ENCODE assay signal across 8 mouse cellular contexts in genomic region chr16:91010581-91011020, GRCm38 (mm10). TPM values are rescaled to one million over a fixed set of nuclear protein-coding genes. Genes with fewer than 3 reads are reported as not detected.
DNase-seq lines count a peak whose midpoint lies in the region; ATAC-seq and TF ChIP-seq lines count a peak whose summit lies in the region.

No protein-coding gene starts in this region.

- intact Hi-C loops in left cerebral cortex, adult 2 months (cut with DNase I), result loop anchor here (2.0 kb wide), 1 partner anchor 34 kb away; the partner anchor contains the start of gene Paxbp1

- DNase-seq in left cerebral cortex, adult 2 months (ENCODE audit: extremely low spot score in 1 of 2, low spot score in 2 of 2), result no peak
- DNase-seq in left cerebral cortex, adult 18-20 months (ENCODE audit: low spot score in 2 of 2), result no peak
- peak; percentile 34 for DNase-seq in R1 (ENCODE audit: low read depth, low spot score)
- DNase-seq in limb, embryonic 10.5 days (ENCODE audit: low spot score), result no peak
- peak; percentile 28 for DNase-seq in midbrain, postnatal 0 days (ENCODE audit: low spot score)
- DNase-seq in thymus, postnatal 14 days, result no peak
- DNase-seq in urinary bladder, postnatal 10 days (ENCODE audit: low spot score), result no peak

- H3K36me3 ChIP-seq in embryonic facial prominence, embryonic 15.5 days, result peaks cover 13% of the 10 kb centered on the region
- H3K36me3 ChIP-seq in limb, embryonic 10.5 days, result peaks cover 24% of the 10 kb centered on the region
- H3K36me3 ChIP-seq in midbrain, postnatal 0 days (ENCODE audit: insufficient read depth, low read length), result peaks cover 10% of the 10 kb centered on the region

- peak overlapping the region; percentile 73 for H3K4me2 ChIP-seq in embryonic facial prominence, embryonic 15.5 days (replicated peaks)
- peak overlapping the region; percentile 67 for H3K4me2 ChIP-seq in midbrain, postnatal 0 days (ENCODE audit: low read depth, low read length, poor library complexity, severe bottlenecking)

- H3K9ac ChIP-seq in embryonic facial prominence, embryonic 15.5 days, result peak overlapping the region; percentile 72
- H3K9ac ChIP-seq in midbrain, postnatal 0 days (replicated peaks; ENCODE audit: low read length, poor library complexity, severe bottlenecking), result peak overlapping the region; percentile 73

- peak; percentile 37 for ATAC-seq in embryonic facial prominence, embryonic 15.5 days (ENCODE audit: insufficient number of reproducible peaks, low FRiP score, low TSS enrichment, low read depth)
- peak; percentile 64 for ATAC-seq in midbrain, postnatal 0 days (ENCODE audit: low FRiP score)

- TF ChIP-seq CTCF in left cerebral cortex, adult 2 months (IDR thresholded peaks at IDR 0.05), result no peak
- TF ChIP-seq CTCF in midbrain, postnatal 0 days (IDR thresholded peaks at IDR 0.05), result no peak

- under 1% methylated on average over 39 of the region's 42 CpGs for WGBS in embryonic facial prominence, embryonic 15.5 days
- under 1% methylated on average over 42 of the region's 42 CpGs for WGBS in limb, embryonic 10.5 days
- 0% methylated on average over 34 of the region's 42 CpGs for WGBS in midbrain, postnatal 0 days

- no peaks in the 10 kb centered on the region for H3K9me3 ChIP-seq in embryonic facial prominence, embryonic 15.5 days (replicated peaks)
- H3K9me3 ChIP-seq in limb, embryonic 10.5 days (replicated peaks), result no peaks in the 10 kb centered on the region
- no peaks in the 10 kb centered on the region for H3K9me3 ChIP-seq in midbrain, postnatal 0 days (ENCODE audit: low read length)

- peak overlapping the region; percentile 99 for H3K27ac ChIP-seq in left cerebral cortex, adult 2 months
- peak overlapping the region; percentile 93 for H3K27ac ChIP-seq in embryonic facial prominence, embryonic 15.5 days (replicated peaks)
- peak overlapping the region; percentile 86 for H3K27ac ChIP-seq in limb, embryonic 10.5 days
- peak overlapping the region; percentile 95 for H3K27ac ChIP-seq in midbrain, postnatal 0 days (ENCODE audit: low read depth, low read length)

- H3K27me3 ChIP-seq in embryonic facial prominence, embryonic 15.5 days, result no peaks in the 10 kb centered on the region
- no peaks in the 10 kb centered on the region for H3K27me3 ChIP-seq in limb, embryonic 10.5 days (ENCODE audit: low read depth, poor library complexity, severe bottlenecking)
- no peaks in the 10 kb centered on the region for H3K27me3 ChIP-seq in midbrain, postnatal 0 days (ENCODE audit: insufficient read depth, low read length)

- peaks cover 17% of the 10 kb centered on the region for H3K4me1 ChIP-seq in embryonic facial prominence, embryonic 15.5 days
- peaks cover 12% of the 10 kb centered on the region for H3K4me1 ChIP-seq in limb, embryonic 10.5 days
- peaks cover 5% of the 10 kb centered on the region; the same call in 1 of the 2 replicates for H3K4me1 ChIP-seq in midbrain, postnatal 0 days (ENCODE audit: insufficient read depth, low read length)

- peak overlapping the region; percentile 93 for H3K4me3 ChIP-seq in left cerebral cortex, adult 2 months
- H3K4me3 ChIP-seq in embryonic facial prominence, embryonic 15.5 days (replicated peaks), result peak overlapping the region; percentile 94
- peak overlapping the region; percentile 72 for H3K4me3 ChIP-seq in limb, embryonic 10.5 days
- H3K4me3 ChIP-seq in midbrain, postnatal 0 days (ENCODE audit: low read depth, low read length), result peak overlapping the region; percentile 87

RNA-seq across cellular contexts. Expression of gene Synj1, which starts 0.5 kb away (rescaled TPM):
- total RNA-seq in left cerebral cortex, adult 2 months (2021), result 100 to 1,000 TPM; 339 TPM
- total RNA-seq in left cerebral cortex, adult 18-20 months (2021), result 100 to 1,000 TPM; 330 to 343 TPM
- 13.5 and 14.0 TPM in 2 replicates for polyA plus RNA-seq in embryonic facial prominence, embryonic 15.5 days (2015; fragmentation: Nextera tagmentation; extraction: Ambion mirVana)
- 8.7 and 9.6 TPM in 2 replicates for polyA plus RNA-seq in limb, embryonic 10.5 days (2016; fragmentation: Nextera tagmentation; extraction: Ambion mirVana)
- 66.4 and 88.7 TPM in 2 replicates for total RNA-seq in midbrain, postnatal 0 days (2014; rRNA removed)
- polyA plus RNA-seq in midbrain, postnatal 0 days (2015; fragmentation: Nextera tagmentation; extraction: Ambion mirVana), result 50.9 and 55.4 TPM in 2 replicates

RNA-seq across cellular contexts. Expression of gene Paxbp1, which starts 33.7 kb away (rescaled TPM):
- 10 to 100 TPM; 66.1 to 76.5 TPM for total RNA-seq in left cerebral cortex, adult 2 months (2021)
- total RNA-seq in left cerebral cortex, adult 18-20 months (2021), result 10 to 100 TPM; 56.1 to 59.4 TPM
- 53.4 and 55.8 TPM in 2 replicates for polyA plus RNA-seq in embryonic facial prominence, embryonic 15.5 days (2015; fragmentation: Nextera tagmentation; extraction: Ambion mirVana)
- polyA plus RNA-seq in limb, embryonic 10.5 days (2016; fragmentation: Nextera tagmentation; extraction: Ambion mirVana), result 60.0 and 76.1 TPM in 2 replicates
- total RNA-seq in midbrain, postnatal 0 days (2014; rRNA removed), result 54.0 and 86.2 TPM in 2 replicates
- 19.8 and 27.1 TPM in 2 replicates for polyA plus RNA-seq in midbrain, postnatal 0 days (2015; fragmentation: Nextera tagmentation; extraction: Ambion mirVana)

Comparison
In these comparisons a context has a peak if more than half of its experiments do, and no peak if none do; other contexts are left out.
1. DNase-seq: peak in R1 (single experiment) and midbrain, postnatal 0 days (single experiment); none in left cerebral cortex, adult 2 months (0 of 2), left cerebral cortex, adult 18-20 months (0 of 2), limb, embryonic 10.5 days (single experiment), thymus, postnatal 14 days (single experiment) and urinary bladder, postnatal 10 days (single experiment).
2. Peak in every context shown above with its lines, with median percentiles within 50 percentile points of each other: H3K27ac ChIP-seq and H3K4me3 ChIP-seq.